Mouse (Mus musculus): ENCODE data around the gene Arl3. TPM values are rescaled to one million over a fixed set of nuclear protein-coding genes. Genes with fewer than 3 reads are reported as not detected.

Gene Arl3
- total RNA-seq, 1 experiment: 39.7 TPM

GRCm38 (mm10) chr19:46547565-46547964 is 25.4 kb downstream of the Arl3 start:
- in situ Hi-C loops (cut with MboI; ENCODE audit: low sequenced_read_pairs in 2 of 2, unreplicated experiment in 2 of 2): no loop called here
- H3K4me1 ChIP-seq (ENCODE audit: control insufficient read depth in 2 of 2, insufficient read depth in 2 of 2, low read length in 2 of 2, poor library complexity in 1 of 2): peaks cover 0 to 5% of the 10 kb centered on the region in 2 experiments; a peak in 1 of 4 replicates
- no peak overlapping the region for H3K4me3 ChIP-seq (ENCODE audit: insufficient read depth in 1 of 2, low read depth in 1 of 2, low read length in 2 of 2, poor library complexity in 1 of 2, severe bottlenecking in 1 of 2)
- H3K9ac ChIP-seq (ENCODE audit: insufficient read depth, low read depth, low read length, poor library complexity, severe bottlenecking): no peak overlapping the region
- H3K36me3 ChIP-seq (ENCODE audit: control insufficient read depth, insufficient read depth, low read length, poor library complexity, severe bottlenecking): no peaks in the 10 kb centered on the region
- H3K27ac ChIP-seq (ENCODE audit: insufficient read depth, low read depth, low read length, poor library complexity, severe bottlenecking): no peak overlapping the region
- H3K9me3 ChIP-seq (ENCODE audit: control insufficient read depth, insufficient read depth, low read depth, low read length): no peaks in the 10 kb centered on the region
- DNase-seq (ENCODE audit: low read depth, low spot score): no peak
- TF ChIP-seq ZC3H11A (IDR thresholded peaks at IDR 0.05; ENCODE audit: borderline replicate concordance, low read depth, low read length) (no peak), HCFC1 (IDR thresholded peaks at IDR 0.05; ENCODE audit: borderline replicate concordance, insufficient read depth, low read length) (no peak), ZNF384 (IDR thresholded peaks at IDR 0.05; ENCODE audit: low read depth, low read length) (no peak), CHD2 (IDR thresholded peaks at IDR 0.05; ENCODE audit: low read depth, low read length) (no peak), MAFK (IDR thresholded peaks at IDR 0.05; ENCODE audit: insufficient read depth, low read depth, low read length) (no peak)

GRCm38 (mm10) chr19:46542750-46543149 is 30.2 kb downstream of the Arl3 start:
- no peak for TF ChIP-seq ZC3H11A (IDR thresholded peaks at IDR 0.05; ENCODE audit: borderline replicate concordance, low read depth, low read length)
- no peak for TF ChIP-seq CHD2 (IDR thresholded peaks at IDR 0.05; ENCODE audit: low read depth, low read length)
- no peak for TF ChIP-seq HCFC1 (IDR thresholded peaks at IDR 0.05; ENCODE audit: borderline replicate concordance, insufficient read depth, low read length)
- no peak for TF ChIP-seq ZNF384 (IDR thresholded peaks at IDR 0.05; ENCODE audit: low read depth, low read length)
- no peak for TF ChIP-seq MAFK (IDR thresholded peaks at IDR 0.05; ENCODE audit: insufficient read depth, low read depth, low read length)
- Histone ChIP-seq H3K27ac (ENCODE audit: insufficient read depth, low read depth, low read length, poor library complexity, severe bottlenecking) (no peak overlapping the region), H3K9ac (ENCODE audit: insufficient read depth, low read depth, low read length, poor library complexity, severe bottlenecking) (no peak overlapping the region), H3K36me3 (ENCODE audit: control insufficient read depth, insufficient read depth, low read length, poor library complexity, severe bottlenecking) (no peaks in the 10 kb centered on the region), H3K9me3 (ENCODE audit: control insufficient read depth, insufficient read depth, low read depth, low read length) (no peaks in the 10 kb centered on the region), H3K4me3 (ENCODE audit: insufficient read depth in 1 of 2, low read depth in 1 of 2, low read length in 2 of 2, poor library complexity in 1 of 2, severe bottlenecking in 1 of 2) (no peak overlapping the region), H3K4me1 (ENCODE audit: control insufficient read depth in 2 of 2, insufficient read depth in 2 of 2, low read length in 2 of 2, poor library complexity in 1 of 2) (peaks cover 0 to 5% of the 10 kb centered on the region in 2 experiments; a peak in 1 of 4 replicates)
- in situ Hi-C loops (cut with MboI; ENCODE audit: low sequenced_read_pairs in 2 of 2, unreplicated experiment in 2 of 2): no loop called here
- DNase-seq (ENCODE audit: low read depth, low spot score): no peak

GRCm38 (mm10) chr19:46538213-46538612 is 34.8 kb downstream of the Arl3 start:
- Histone ChIP-seq H3K9ac (ENCODE audit: insufficient read depth, low read depth, low read length, poor library complexity, severe bottlenecking) (no peak overlapping the region), H3K9me3 (ENCODE audit: control insufficient read depth, insufficient read depth, low read depth, low read length) (no peaks in the 10 kb centered on the region), H3K27ac (ENCODE audit: insufficient read depth, low read depth, low read length, poor library complexity, severe bottlenecking) (no peak overlapping the region), H3K4me1 (ENCODE audit: control insufficient read depth in 2 of 2, insufficient read depth in 2 of 2, low read length in 2 of 2, poor library complexity in 1 of 2) (peaks cover 0 to 4% of the 10 kb centered on the region in 2 experiments; a peak in 1 of 4 replicates), H3K36me3 (ENCODE audit: control insufficient read depth, insufficient read depth, low read length, poor library complexity, severe bottlenecking) (no peaks in the 10 kb centered on the region), H3K4me3 (ENCODE audit: insufficient read depth in 1 of 2, low read depth in 1 of 2, low read length in 2 of 2, poor library complexity in 1 of 2, severe bottlenecking in 1 of 2) (no peak overlapping the region)
- TF ChIP-seq CHD2 (IDR thresholded peaks at IDR 0.05; ENCODE audit: low read depth, low read length) (no peak), ZNF384 (IDR thresholded peaks at IDR 0.05; ENCODE audit: low read depth, low read length) (0 out of 2 replicates have a peak, but pooled peaks have one; percentile 32)
- DNase-seq (ENCODE audit: low read depth, low spot score): no peak
- in situ Hi-C loops (cut with MboI; ENCODE audit: low sequenced_read_pairs in 2 of 2, unreplicated experiment in 2 of 2): no loop called here

- H3K4me3 ChIP-seq (ENCODE audit: insufficient read depth in 1 of 2, low read depth in 1 of 2, low read length in 2 of 2, poor library complexity in 1 of 2, severe bottlenecking in 1 of 2): no peak overlapping the region
- peaks cover 1 to 10% of the 10 kb centered on the region in 2 experiments; a peak in 2 of 4 replicates for H3K4me1 ChIP-seq (ENCODE audit: control insufficient read depth in 2 of 2, insufficient read depth in 2 of 2, low read length in 2 of 2, poor library complexity in 1 of 2)
- DNase-seq (ENCODE audit: low read depth, low spot score): no peak
- H3K27ac ChIP-seq (ENCODE audit: insufficient read depth, low read depth, low read length, poor library complexity, severe bottlenecking): no peak overlapping the region
- in situ Hi-C loops (cut with MboI; ENCODE audit: low sequenced_read_pairs in 2 of 2, unreplicated experiment in 2 of 2): no loop called here
- no peak for TF ChIP-seq ZNF384 (IDR thresholded peaks at IDR 0.05; ENCODE audit: low read depth, low read length)
- no peak for TF ChIP-seq HCFC1 (IDR thresholded peaks at IDR 0.05; ENCODE audit: borderline replicate concordance, insufficient read depth, low read length)
- TF ChIP-seq CHD2 (IDR thresholded peaks at IDR 0.05; ENCODE audit: low read depth, low read length): no peak
- no peak for TF ChIP-seq MAFK (IDR thresholded peaks at IDR 0.05; ENCODE audit: insufficient read depth, low read depth, low read length)
- no peak for TF ChIP-seq ZC3H11A (IDR thresholded peaks at IDR 0.05; ENCODE audit: borderline replicate concordance, low read depth, low read length)
- no peaks in the 10 kb centered on the region for H3K9me3 ChIP-seq (ENCODE audit: control insufficient read depth, insufficient read depth, low read depth, low read length)
- H3K9ac ChIP-seq (ENCODE audit: insufficient read depth, low read depth, low read length, poor library complexity, severe bottlenecking): no peak overlapping the region
- H3K36me3 ChIP-seq (ENCODE audit: control insufficient read depth, insufficient read depth, low read length, poor library complexity, severe bottlenecking): no peaks in the 10 kb centered on the region
Observed at GRCm38 (mm10) chr19:46537357-46537756, 35.6 kb downstream of the Arl3 start.

GRCm38 (mm10) chr19:46534542-46535098 is 38.4 kb downstream of the Arl3 start:
- Histone ChIP-seq H3K36me3 (ENCODE audit: control insufficient read depth, insufficient read depth, low read length, poor library complexity, severe bottlenecking) (no peaks in the 10 kb centered on the region), H3K4me3 (ENCODE audit: insufficient read depth in 1 of 2, low read depth in 1 of 2, low read length in 2 of 2, poor library complexity in 1 of 2, severe bottlenecking in 1 of 2) (no peak overlapping the region), H3K9ac (ENCODE audit: insufficient read depth, low read depth, low read length, poor library complexity, severe bottlenecking) (no peak overlapping the region), H3K27ac (ENCODE audit: insufficient read depth, low read depth, low read length, poor library complexity, severe bottlenecking) (no peak overlapping the region), H3K9me3 (ENCODE audit: control insufficient read depth, insufficient read depth, low read depth, low read length) (no peaks in the 10 kb centered on the region), H3K4me1 (ENCODE audit: control insufficient read depth in 2 of 2, insufficient read depth in 2 of 2, low read length in 2 of 2, poor library complexity in 1 of 2) (peaks cover 7 to 24% of the 10 kb centered on the region in 2 experiments)
- DNase-seq (ENCODE audit: low read depth, low spot score): no peak
- TF ChIP-seq CHD2 (IDR thresholded peaks at IDR 0.05; ENCODE audit: low read depth, low read length) (no peak), ZC3H11A (IDR thresholded peaks at IDR 0.05; ENCODE audit: borderline replicate concordance, low read depth, low read length) (no peak), ZNF384 (IDR thresholded peaks at IDR 0.05; ENCODE audit: low read depth, low read length) (no peak), HCFC1 (IDR thresholded peaks at IDR 0.05; ENCODE audit: borderline replicate concordance, insufficient read depth, low read length) (no peak), MAFK (IDR thresholded peaks at IDR 0.05; ENCODE audit: insufficient read depth, low read depth, low read length) (no peak)
- in situ Hi-C loops (cut with MboI; ENCODE audit: low sequenced_read_pairs in 2 of 2, unreplicated experiment in 2 of 2): no loop called here

Measured in ES-E14 (cell line).